24 mouse cellular contexts compared by ENCODE assay signal in genomic region chr2:21048226-21048625, GRCm38 (mm10).
DNase-seq lines count a peak whose midpoint lies in the region; ATAC-seq and TF ChIP-seq lines count a peak whose summit lies in the region.
"Had no signal": no experiment of that assay in that cellular context is flagged by ENCODE, and none has a peak within 500 bp of the region (broad histone marks: within the 10 kb centered on the region; RNA-seq: fewer than 3 reads in every experiment).

No protein-coding gene starts in this region.

- H3K4me3 ChIP-seq in forebrain, embryonic 13.5 days: no peak overlapping the region
- no peak overlapping the region for H3K4me3 ChIP-seq in forebrain, embryonic 16.5 days (replicated peaks; ENCODE audit: low read length)
- H3K4me3 ChIP-seq in intestine, embryonic 14.5 days (ENCODE audit: low read depth, low read length): no peak overlapping the region
- H3K4me3 ChIP-seq in intestine, postnatal 0 days (ENCODE audit: low read depth, low read length): no peak overlapping the region
- H3K4me3 ChIP-seq in neural tube, embryonic 12.5 days: no peak overlapping the region
- H3K4me3 ChIP-seq: forebrain, embryonic 10.5 days; heart, adult 2 months; heart, embryonic 13.5 days; limb, embryonic 13.5 days; liver, embryonic 12.5 days had no signal

- no peaks in the 10 kb centered on the region for H3K27me3 ChIP-seq in forebrain, embryonic 13.5 days
- no peaks in the 10 kb centered on the region for H3K27me3 ChIP-seq in forebrain, embryonic 16.5 days (replicated peaks; ENCODE audit: control insufficient read depth, insufficient read depth, low read length)
- H3K27me3 ChIP-seq in intestine, embryonic 14.5 days (replicated peaks; ENCODE audit: control insufficient read depth, insufficient read depth, low read length): no peaks in the 10 kb centered on the region
- no peaks in the 10 kb centered on the region for H3K27me3 ChIP-seq in intestine, postnatal 0 days (replicated peaks; ENCODE audit: control insufficient read depth, insufficient read depth, low read length)
- H3K27me3 ChIP-seq in neural tube, embryonic 12.5 days (replicated peaks): no peaks in the 10 kb centered on the region
- H3K27me3 ChIP-seq: heart, embryonic 13.5 days; liver, embryonic 12.5 days had no signal

- no peak for ATAC-seq in forebrain, embryonic 13.5 days
- ATAC-seq in forebrain, embryonic 16.5 days: no peak
- no peak for ATAC-seq in intestine, embryonic 14.5 days (replicated peaks; ENCODE audit: low FRiP score, low TSS enrichment, low read depth)
- ATAC-seq in intestine, postnatal 0 days: no peak
- no peak for ATAC-seq in neural tube, embryonic 12.5 days (ENCODE audit: low FRiP score, low read depth)
- ATAC-seq: CD4-positive, CD25-positive, alpha-beta regulatory T cell, adult 4 months; liver, embryonic 12.5 days had no signal

- H3K9ac ChIP-seq in forebrain, embryonic 13.5 days: no peak overlapping the region
- H3K9ac ChIP-seq in forebrain, embryonic 16.5 days (replicated peaks; ENCODE audit: low read depth, low read length): no peak overlapping the region
- H3K9ac ChIP-seq in intestine, embryonic 14.5 days (ENCODE audit: low read length): no peak overlapping the region
- no peak overlapping the region for H3K9ac ChIP-seq in intestine, postnatal 0 days (ENCODE audit: low read depth, low read length)
- H3K9ac ChIP-seq in neural tube, embryonic 12.5 days: no peak overlapping the region
- H3K9ac ChIP-seq: heart, embryonic 13.5 days; limb, embryonic 13.5 days; liver, embryonic 12.5 days had no signal

- TF ChIP-seq CTCF in intestine, postnatal 0 days (IDR thresholded peaks at IDR 0.05; ENCODE audit: low read depth): no peak

- peak; percentile 7 for DNase-seq in intestine, embryonic 14.5 days (ENCODE audit: low spot score)
- DNase-seq in neural tube, embryonic 10.5 days (ENCODE audit: extremely low spot score, low spot score): no peak
- DNase-seq in T-cell, adult 2 months (ENCODE audit: low spot score): no peak
- DNase-seq: adrenal gland, postnatal 36 days; cerebellum, adult 11-12 months; cerebellum, postnatal 14 days; gastrocnemius, postnatal 14 days; heart, adult 2 months; heart, postnatal 14 days; kidney, adult 18-20 months; lung, adult 18-20 months; lung, postnatal 10 days; right cerebral cortex, adult 18-20 months; right cerebral cortex, postnatal 4 days; thymus, postnatal 14 days had no signal

- no peaks in the 10 kb centered on the region for H3K9me3 ChIP-seq in forebrain, embryonic 13.5 days (replicated peaks)
- no peaks in the 10 kb centered on the region for H3K9me3 ChIP-seq in forebrain, embryonic 16.5 days (ENCODE audit: control insufficient read depth, low read length)
- H3K9me3 ChIP-seq in intestine, embryonic 14.5 days (ENCODE audit: control insufficient read depth, low read length): no peaks in the 10 kb centered on the region
- no peaks in the 10 kb centered on the region for H3K9me3 ChIP-seq in intestine, postnatal 0 days (ENCODE audit: control insufficient read depth)
- no peaks in the 10 kb centered on the region for H3K9me3 ChIP-seq in neural tube, embryonic 12.5 days
- H3K9me3 ChIP-seq: forebrain, embryonic 10.5 days; heart, embryonic 13.5 days; limb, embryonic 13.5 days; liver, embryonic 12.5 days had no signal

- no peaks in the 10 kb centered on the region for H3K36me3 ChIP-seq in forebrain, embryonic 13.5 days (ENCODE audit: poor library complexity, severe bottlenecking)
- no peaks in the 10 kb centered on the region for H3K36me3 ChIP-seq in forebrain, embryonic 16.5 days (ENCODE audit: control insufficient read depth, insufficient read depth)
- no peaks in the 10 kb centered on the region for H3K36me3 ChIP-seq in intestine, embryonic 14.5 days (ENCODE audit: control insufficient read depth, insufficient read depth, low read length)
- no peaks in the 10 kb centered on the region for H3K36me3 ChIP-seq in intestine, postnatal 0 days (ENCODE audit: control insufficient read depth, insufficient read depth)
- no peaks in the 10 kb centered on the region for H3K36me3 ChIP-seq in neural tube, embryonic 12.5 days
- H3K36me3 ChIP-seq: forebrain, embryonic 10.5 days; heart, embryonic 13.5 days; limb, embryonic 13.5 days; liver, embryonic 12.5 days had no signal

- 90% methylated on average over 6 of the region's 6 CpGs for WGBS in forebrain, embryonic 13.5 days
- 84% methylated on average over 6 of the region's 6 CpGs for WGBS in forebrain, embryonic 16.5 days
- WGBS in intestine, embryonic 14.5 days: 82% methylated on average over 6 of the region's 6 CpGs
- 90% methylated on average over 6 of the region's 6 CpGs for WGBS in intestine, postnatal 0 days
- WGBS in neural tube, embryonic 12.5 days: 82% methylated on average over 6 of the region's 6 CpGs

- H3K27ac ChIP-seq in forebrain, embryonic 13.5 days: 0 out of 2 replicates have a peak overlapping the region, but pooled peaks have one; percentile 3
- H3K27ac ChIP-seq in forebrain, embryonic 16.5 days (ENCODE audit: low read length): no peak overlapping the region
- no peak overlapping the region for H3K27ac ChIP-seq in intestine, embryonic 14.5 days (ENCODE audit: low read depth)
- H3K27ac ChIP-seq in intestine, postnatal 0 days (ENCODE audit: low read depth, low read length): no peak overlapping the region
- H3K27ac ChIP-seq in neural tube, embryonic 12.5 days: peak overlapping the region; percentile 8; the same call in 1 of the 2 replicates
- H3K27ac ChIP-seq: forebrain, embryonic 10.5 days; heart, adult 2 months; heart, embryonic 13.5 days; limb, embryonic 13.5 days; liver, embryonic 12.5 days had no signal

- no peak overlapping the region for H3K4me2 ChIP-seq in forebrain, embryonic 13.5 days
- no peak overlapping the region for H3K4me2 ChIP-seq in forebrain, embryonic 16.5 days (ENCODE audit: low read length)
- no peak overlapping the region for H3K4me2 ChIP-seq in intestine, embryonic 14.5 days (ENCODE audit: low read length)
- H3K4me2 ChIP-seq in intestine, postnatal 0 days (replicated peaks; ENCODE audit: low read depth): no peak overlapping the region
- H3K4me2 ChIP-seq in neural tube, embryonic 12.5 days (replicated peaks): no peak overlapping the region
- H3K4me2 ChIP-seq: heart, embryonic 13.5 days; limb, embryonic 13.5 days; liver, embryonic 12.5 days had no signal

- H3K4me1 ChIP-seq in forebrain, embryonic 13.5 days: peaks cover 26% of the 10 kb centered on the region
- peaks cover 13% of the 10 kb centered on the region for H3K4me1 ChIP-seq in forebrain, embryonic 16.5 days (replicated peaks; ENCODE audit: control insufficient read depth, insufficient read depth, low read length)
- no peaks in the 10 kb centered on the region for H3K4me1 ChIP-seq in intestine, embryonic 14.5 days (replicated peaks; ENCODE audit: control insufficient read depth, insufficient read depth, low read length)
- no peaks in the 10 kb centered on the region for H3K4me1 ChIP-seq in intestine, postnatal 0 days (replicated peaks; ENCODE audit: control insufficient read depth, insufficient read depth, low read length)
- H3K4me1 ChIP-seq in neural tube, embryonic 12.5 days: peaks cover 20% of the 10 kb centered on the region; the same call in 1 of the 2 replicates
- H3K4me1 ChIP-seq: limb, embryonic 13.5 days; liver, embryonic 12.5 days had no signal

Comparison
In these comparisons a context has a peak if more than half of its experiments do, and no peak if none do; other contexts are left out.
1. H3K27ac ChIP-seq: peak in forebrain, embryonic 13.5 days (single experiment) and neural tube, embryonic 12.5 days (single experiment); none in forebrain, embryonic 16.5 days (single experiment), intestine, embryonic 14.5 days (single experiment) and intestine, postnatal 0 days (single experiment).